Mouse (Mus musculus) thymus, postnatal 36 days (tissue): ENCODE measurements at regions not wholly inside any gene's neighbourhood (a gene's known extent, or its start where the extent isn't known, plus 50 kb on each side); places are given as distances from the start of the nearest gene placed in this dataset.
"Not testable (repeated sequence)": the region's sequence is repeated elsewhere in the genome, so short reads cannot be mapped to it uniquely, and the experiment has no call there.

Source experiments
- DNase-seq, 2 experiments: peaks; one replicate each; pipeline ENCODE4 v3.0.0; 2022; ENCODE audit warnings: mixed read lengths in 2 of 2

DNA sequence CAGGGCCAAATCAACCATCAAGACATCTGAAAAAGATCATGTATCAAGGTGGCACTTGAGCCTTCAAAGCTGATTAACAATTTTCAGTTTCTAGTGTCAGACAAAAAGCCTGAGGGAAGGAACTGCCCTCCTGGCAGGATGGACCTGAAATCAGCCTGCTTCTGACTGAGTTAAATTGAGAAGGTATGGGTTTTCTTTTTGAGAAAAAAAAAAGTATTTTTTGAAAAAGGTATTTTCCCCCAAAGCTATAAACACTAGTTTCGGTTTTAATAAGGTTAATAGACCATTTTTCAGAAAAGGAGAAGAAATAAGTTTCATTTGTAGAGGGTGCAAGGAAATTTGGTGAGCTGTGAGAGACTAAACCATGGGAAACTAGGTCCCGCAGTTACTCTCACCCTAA, 124.6 kb upstream of the Mrpl21 start:
- DNase-seq: not testable (repeated sequence)

GRCm38 (mm10) chr19:3159346-3159745, 123.4 kb upstream of the Mrpl21 start:
- no peak for DNase-seq

GRCm38 (mm10) chr19:3167683-3168082, 115.0 kb upstream of the Mrpl21 start:
- DNase-seq: no peak

DNA sequence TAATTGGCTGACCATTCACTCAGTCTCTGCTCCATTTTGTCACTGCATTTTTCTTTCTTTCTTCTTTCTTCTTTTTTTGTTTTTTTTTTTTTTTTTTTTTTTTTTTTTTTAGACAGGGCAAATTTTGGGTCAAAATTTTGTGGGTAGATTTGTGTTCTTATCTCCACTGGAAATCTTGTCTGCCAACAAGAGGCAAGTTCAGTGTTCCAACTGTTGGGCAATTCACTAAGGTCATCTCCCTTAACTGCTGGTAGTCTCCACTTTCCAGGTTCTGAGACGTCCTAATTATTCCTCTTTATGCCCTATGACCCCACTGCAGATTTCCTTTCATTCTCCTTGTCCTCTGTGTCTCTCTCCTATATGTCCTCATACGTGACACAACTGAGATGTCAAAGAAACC, 100.1 kb upstream of the Mrpl21 start:
- no peak for DNase-seq

DNA sequence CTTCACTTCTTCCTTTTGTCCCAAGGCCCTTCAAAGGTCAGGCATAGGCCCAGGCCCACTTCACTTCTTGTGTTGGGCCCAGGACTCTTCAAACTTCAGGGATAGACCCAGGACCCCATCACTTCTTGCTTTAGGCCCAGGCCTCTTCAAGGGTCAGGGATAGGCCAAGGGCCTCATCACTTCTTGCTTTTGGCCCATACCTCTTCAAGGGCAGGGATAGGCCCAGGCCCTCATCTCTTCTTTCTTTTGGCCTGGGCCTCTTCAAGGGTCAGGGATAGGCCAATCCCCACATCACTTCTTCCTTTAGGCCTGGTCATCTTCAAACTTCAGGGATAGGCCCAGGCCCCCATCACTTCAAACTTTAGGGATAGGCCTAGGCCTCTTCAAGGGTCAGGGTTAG, 90.1 kb upstream of the Mrpl21 start:
- DNase-seq: no peak

DNA sequence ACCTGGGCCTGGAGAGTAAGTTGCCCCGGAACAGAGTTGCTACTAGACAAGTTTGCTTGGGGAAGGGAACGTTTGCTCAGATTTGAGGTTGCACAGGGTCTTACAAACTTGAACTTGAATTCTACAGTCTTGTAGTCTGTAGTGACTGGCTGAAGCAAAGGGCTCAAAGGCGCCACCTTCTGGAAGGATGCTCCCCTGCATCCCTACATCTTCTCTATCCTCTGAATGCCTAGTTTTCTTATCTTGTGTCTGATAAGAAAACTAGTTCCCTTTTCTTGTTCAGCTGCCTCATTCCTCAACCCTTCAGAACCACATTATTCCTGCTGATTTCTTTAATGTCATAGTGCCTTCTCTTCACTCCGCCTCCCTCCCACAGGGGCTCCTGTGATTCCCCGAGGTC, 78.2 kb upstream of the Mrpl21 start:
- peak in 1 of 2 experiments; percentile 16 for DNase-seq

GRCm38 (mm10) chr19:3205406-3205805, 77.3 kb upstream of the Mrpl21 start:
- DNase-seq: not testable (repeated sequence)

DNA sequence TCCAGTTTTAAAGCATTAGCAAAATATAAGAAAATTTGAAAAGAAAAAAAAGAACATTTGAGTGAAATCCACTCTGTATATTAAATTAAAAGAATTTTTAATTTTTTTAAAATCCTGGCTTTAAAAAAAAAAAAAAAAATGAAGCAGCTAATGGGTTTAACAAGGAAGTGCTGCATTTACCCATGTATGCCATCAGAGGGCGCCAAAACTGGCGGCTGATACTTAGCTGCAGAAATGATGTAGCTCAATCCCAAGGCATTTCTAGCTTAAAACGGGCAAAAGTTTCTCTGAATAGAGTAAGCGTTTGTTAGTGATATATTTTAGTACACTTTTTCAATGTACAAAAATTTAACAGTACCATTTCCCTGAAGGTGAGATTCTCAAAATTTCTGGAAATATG, 74.4 kb upstream of the Mrpl21 start:
- DNase-seq: peak in 1 of 2 experiments; percentile 23
